Mouse (Mus musculus) hindbrain, embryonic 16.5 days (tissue): ENCODE data around the gene Me3. TPM values are rescaled to one million over a fixed set of nuclear protein-coding genes. Genes with fewer than 3 reads are reported as not detected.
A peak's percentile ranks its signal among the peaks of the same experiment; 100 is the strongest.

Source experiments
- ATAC-seq: fragments of 200-750 bp; cut with Nextera tagmentation; 2 replicates; pipeline ENCODE4 v1.8.0; 2017; ENCODE audit warnings: moderate TSS enrichment, moderate library complexity
- H3K27ac ChIP-seq: fragments of 300-500 bp; sonication (generic); 2 replicates; pipeline ENCODE4 v1.5.1; 2014; ENCODE audit warnings: low read depth, mild to moderate bottlenecking, control low read depth, low read length, moderate library complexity
- H3K27me3 ChIP-seq: fragments of 300-500 bp; sonication (generic); replicated peaks from 2 replicates; pipeline ENCODE4 v1.6.1; 2014; ENCODE audit warnings: low read length; ENCODE audit not compliant: control insufficient read depth, insufficient read depth
- H3K36me3 ChIP-seq: fragments of 300-500 bp; sonication (generic); 2 replicates; pipeline ENCODE4 v1.6.1; 2014; ENCODE audit warnings: mild to moderate bottlenecking, low read length, moderate library complexity, mixed read lengths; ENCODE audit not compliant: control insufficient read depth, insufficient read depth
- H3K4me1 ChIP-seq: fragments of 300-500 bp; sonication (generic); 2 replicates; pipeline ENCODE4 v1.6.1; 2014; ENCODE audit warnings: low read depth, low read length; ENCODE audit not compliant: control insufficient read depth, insufficient read depth
- H3K4me2 ChIP-seq: fragments of 300-500 bp; sonication (generic); 2 replicates; pipeline ENCODE4 v1.6.1; 2014; ENCODE audit warnings: mild to moderate bottlenecking, low read length, control low read depth, moderate library complexity
- H3K4me3 ChIP-seq: fragments of 300-500 bp; sonication (generic); 2 replicates; pipeline ENCODE4 v1.5.1; 2014; ENCODE audit warnings: mild to moderate bottlenecking, low read length, control low read depth, moderate library complexity
- H3K9ac ChIP-seq: fragments of 300-500 bp; sonication (generic); 2 replicates; pipeline ENCODE4 v1.6.1; 2014; ENCODE audit warnings: low read depth, mild to moderate bottlenecking, control low read depth, low read length, moderate library complexity
- H3K9me3 ChIP-seq: fragments of 300-500 bp; sonication (generic); 2 replicates; pipeline ENCODE4 v1.6.1; 2014; ENCODE audit warnings: mild to moderate bottlenecking, low read length, moderate library complexity; ENCODE audit not compliant: control insufficient read depth
- WGBS: fragments of 180-500 bp; shearing (Covaris S2); extraction: QIAGEN DNeasy Blood & Tissue Kit; methylation state at CpG from one replicate; pipeline ENCODE4 v1.1.7; 2014; 5-methylcytosine and 5-hydroxymethylcytosine counted together
- polyA plus RNA-seq: library from polyadenylated mRNA; unstranded; fragments of >200 nt; fragmentation: Nextera tagmentation; extraction: Ambion mirVana; gene quantifications from 2 replicates; pipeline ENCODE4 v1.2.1, GENCODE M21; 2015

The Me3 gene
- polyA plus RNA-seq, 1 experiment from 2014 or later, result 23.1 TPM

GRCm38 (mm10) chr7:89773926-89774325 lies 141.7 kb downstream of the Me3 start:
- ATAC-seq, result no peak
- 8% methylated on average over 2 of the region's 2 CpGs for WGBS

GRCm38 (mm10) chr7:89775848-89776247 lies 143.7 kb downstream of the Me3 start:
- Histone ChIP-seq H3K9ac (no peak overlapping the region), H3K27me3 (no peaks in the 10 kb centered on the region), H3K27ac (no peak overlapping the region), H3K4me2 (no peak overlapping the region), H3K9me3 (0 out of 2 replicates have a peak, but pooled peaks cover 3% of the 10 kb centered on the region), H3K4me3 (no peak overlapping the region), H3K36me3 (no peaks in the 10 kb centered on the region), H3K4me1 (peaks cover 2% of the 10 kb centered on the region; the same call in 1 of the 2 replicates)
- ATAC-seq, result peak; percentile 71
- 95% methylated on average over 2 of the region's 2 CpGs for WGBS

More at GRCm38 (mm10) chr7:89773926-89774325, 141.7 kb downstream of the Me3 start:
- H3K4me1 ChIP-seq, result peaks cover 2% of the 10 kb centered on the region; the same call in 1 of the 2 replicates
- no peaks in the 10 kb centered on the region for H3K36me3 ChIP-seq
- no peak overlapping the region for H3K27ac ChIP-seq
- no peak overlapping the region for H3K9ac ChIP-seq
- no peak overlapping the region for H3K4me2 ChIP-seq
- H3K4me3 ChIP-seq, result no peak overlapping the region
- no peaks in the 10 kb centered on the region for H3K27me3 ChIP-seq
- H3K9me3 ChIP-seq, result 0 out of 2 replicates have a peak, but pooled peaks cover 3% of the 10 kb centered on the region

GRCm38 (mm10) chr7:89781391-89781790 lies 149.2 kb downstream of the Me3 start:
- WGBS, result 80% methylated on average over 1 of the region's 1 CpGs
- Histone ChIP-seq H3K36me3 (no peaks in the 10 kb centered on the region), H3K4me1 (peaks cover 2% of the 10 kb centered on the region; the same call in 1 of the 2 replicates), H3K9me3 (0 out of 2 replicates have a peak, but pooled peaks cover 3% of the 10 kb centered on the region), H3K4me3 (no peak overlapping the region), H3K27ac (no peak overlapping the region), H3K27me3 (no peaks in the 10 kb centered on the region), H3K9ac (no peak overlapping the region), H3K4me2 (no peak overlapping the region)
- no peak for ATAC-seq

- no peak for ATAC-seq
- no peak overlapping the region for H3K27ac ChIP-seq
These were observed 155.5 kb downstream of the Me3 start for GRCm38 (mm10) chr7:89787735-89788134.

GRCm38 (mm10) chr7:89792576-89792975 lies 160.4 kb downstream of the Me3 start:
- H3K4me3 ChIP-seq, result no peak overlapping the region
- H3K27ac ChIP-seq, result no peak overlapping the region
- no peaks in the 10 kb centered on the region for H3K9me3 ChIP-seq
- no peaks in the 10 kb centered on the region for H3K36me3 ChIP-seq
- H3K9ac ChIP-seq, result no peak overlapping the region
- peaks cover 5% of the 10 kb centered on the region; the same call in 1 of the 2 replicates for H3K4me1 ChIP-seq
- WGBS, result 88% methylated on average over 1 of the region's 1 CpGs
- H3K4me2 ChIP-seq, result no peak overlapping the region
- ATAC-seq, result no peak
- no peaks in the 10 kb centered on the region for H3K27me3 ChIP-seq

More at GRCm38 (mm10) chr7:89787735-89788134, 155.5 kb downstream of the Me3 start:
- Histone ChIP-seq H3K36me3 (no peaks in the 10 kb centered on the region), H3K9ac (no peak overlapping the region), H3K9me3 (no peaks in the 10 kb centered on the region), H3K4me2 (no peak overlapping the region), H3K4me1 (no peaks in the 10 kb centered on the region), H3K27me3 (no peaks in the 10 kb centered on the region), H3K4me3 (no peak overlapping the region)
- WGBS, result 80% methylated on average over 7 of the region's 7 CpGs

- H3K4me1 ChIP-seq, result peaks cover 5% of the 10 kb centered on the region; the same call in 1 of the 2 replicates
These were observed 163.2 kb downstream of the Me3 start for GRCm38 (mm10) chr7:89795366-89795765.

GRCm38 (mm10) chr7:89796351-89796801 lies 164.2 kb downstream of the Me3 start:
- Histone ChIP-seq H3K4me2 (peak overlapping the region; percentile 7; the same call in 1 of the 2 replicates), H3K27ac (no peak overlapping the region), H3K9ac (no peak overlapping the region), H3K4me3 (no peak overlapping the region), H3K9me3 (no peaks in the 10 kb centered on the region), H3K4me1 (peaks cover 5% of the 10 kb centered on the region; the same call in 1 of the 2 replicates), H3K36me3 (no peaks in the 10 kb centered on the region), H3K27me3 (no peaks in the 10 kb centered on the region)
- peak; percentile 92 for ATAC-seq
- WGBS, result 15% methylated on average over 6 of the region's 6 CpGs

More at GRCm38 (mm10) chr7:89795366-89795765, 163.2 kb downstream of the Me3 start:
- no peak overlapping the region for H3K9ac ChIP-seq
- no peaks in the 10 kb centered on the region for H3K27me3 ChIP-seq
- no peak overlapping the region for H3K4me3 ChIP-seq
- no peak overlapping the region for H3K27ac ChIP-seq
- no peaks in the 10 kb centered on the region for H3K36me3 ChIP-seq
- 74% methylated on average over 3 of the region's 3 CpGs for WGBS
- ATAC-seq, result no peak
- no peak overlapping the region for H3K4me2 ChIP-seq
- no peaks in the 10 kb centered on the region for H3K9me3 ChIP-seq

- H3K36me3 ChIP-seq, result no peaks in the 10 kb centered on the region
- H3K27me3 ChIP-seq, result no peaks in the 10 kb centered on the region
- no peak overlapping the region for H3K4me2 ChIP-seq
- WGBS, result 46% methylated on average over 8 of the region's 8 CpGs
- no peak overlapping the region for H3K9ac ChIP-seq
- H3K4me1 ChIP-seq, result peaks cover 5% of the 10 kb centered on the region; the same call in 1 of the 2 replicates
- ATAC-seq, result no peak
- no peak overlapping the region for H3K4me3 ChIP-seq
- H3K9me3 ChIP-seq, result no peaks in the 10 kb centered on the region
- no peak overlapping the region for H3K27ac ChIP-seq
These were observed 166.3 kb downstream of the Me3 start for GRCm38 (mm10) chr7:89798358-89799020.

- no peak for ATAC-seq
- Histone ChIP-seq H3K4me3 (no peak overlapping the region), H3K27ac (no peak overlapping the region), H3K36me3 (no peaks in the 10 kb centered on the region), H3K9me3 (no peaks in the 10 kb centered on the region), H3K9ac (no peak overlapping the region), H3K4me1 (no peaks in the 10 kb centered on the region), H3K4me2 (no peak overlapping the region), H3K27me3 (no peaks in the 10 kb centered on the region)
- 78% methylated on average over 3 of the region's 3 CpGs for WGBS
These were observed 170.3 kb downstream of the Me3 start for GRCm38 (mm10) chr7:89802447-89802846.
